Mouse (Mus musculus) ES-Bruce4 (cell line): ENCODE measurements around the gene Gatad1.

Experiments
- EP300 ChIP-seq: IDR thresholded peaks from 2 replicates; pipeline ENCODE4 v1.6.1; 2011; ENCODE audit warnings: low read depth, low read length; ENCODE audit not compliant: insufficient read depth
- POLR2A ChIP-seq: IDR thresholded peaks from one replicate; pipeline ENCODE4 v1.8.1; 2011; ENCODE audit warnings: low read length; ENCODE audit not compliant: insufficient read depth

DNA sequence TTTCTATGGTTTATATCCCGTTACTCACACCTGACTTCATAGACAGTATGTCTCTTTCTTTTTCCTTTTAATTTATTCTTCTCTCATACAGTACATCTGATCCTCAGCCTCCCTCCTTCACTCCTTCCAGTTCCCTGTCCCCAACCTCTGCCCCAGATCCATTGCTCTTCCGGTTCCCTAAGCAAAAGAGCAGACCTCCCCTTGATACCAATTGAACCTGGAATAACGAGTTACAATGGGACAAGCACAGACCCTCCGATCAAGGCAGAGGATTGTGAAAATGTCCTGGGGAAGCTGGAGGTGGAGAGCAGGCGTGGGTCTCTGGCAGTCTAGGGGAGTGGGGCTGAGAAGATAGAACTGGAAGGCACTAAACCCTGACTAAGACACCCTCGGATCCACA lies 6.1 kb downstream of the Gatad1 start, which contains the start of gene Tmbim7:
- TF ChIP-seq EP300 (no peak), POLR2A (no peak)
